Comparison of ENCODE assay signal across 22 mouse cellular contexts in genomic region chr14:99389306-99389705, GRCm38 (mm10).
A peak's percentile ranks its signal among the peaks of the same experiment; 100 is the strongest.
DNase-seq lines count a peak whose midpoint lies in the region; ATAC-seq and TF ChIP-seq lines count a peak whose summit lies in the region.
"Had no signal": no experiment of that assay in that cellular context is flagged by ENCODE, and none has a peak within 500 bp of the region (broad histone marks: within the 10 kb centered on the region; RNA-seq: fewer than 3 reads in every experiment).

No protein-coding gene starts in this region.

- ATAC-seq in stomach, postnatal 0 days (ENCODE audit: low FRiP score, low TSS enrichment): no peak
- ATAC-seq in intestine, embryonic 16.5 days: no peak
- ATAC-seq: forebrain, embryonic 13.5 days; forebrain, embryonic 15.5 days had no signal

- H3K4me2 ChIP-seq in stomach, postnatal 0 days (replicated peaks; ENCODE audit: low read depth): no peak overlapping the region
- H3K4me2 ChIP-seq in intestine, embryonic 16.5 days (ENCODE audit: low read depth, low read length): no peak overlapping the region
- H3K4me2 ChIP-seq: embryonic facial prominence, embryonic 12.5 days; embryonic facial prominence, embryonic 15.5 days; forebrain, embryonic 13.5 days; forebrain, embryonic 15.5 days had no signal

- no peak for TF ChIP-seq POLR2A in heart, adult 2 months (IDR thresholded peaks at IDR 0.05; ENCODE audit: insufficient read depth, low read depth, low read length)

- TF ChIP-seq CTCF in heart, adult 2 months (IDR thresholded peaks at IDR 0.05): no peak
- no peak for TF ChIP-seq CTCF in stomach, postnatal 0 days (IDR thresholded peaks at IDR 0.05; ENCODE audit: low read depth)

- no peak overlapping the region for H3K4me3 ChIP-seq in heart, adult 2 months
- no peak overlapping the region for H3K4me3 ChIP-seq in stomach, postnatal 0 days (ENCODE audit: low read depth, low read length)
- H3K4me3 ChIP-seq in intestine, embryonic 16.5 days (ENCODE audit: low read length): no peak overlapping the region
- H3K4me3 ChIP-seq: embryonic facial prominence, embryonic 12.5 days; embryonic facial prominence, embryonic 15.5 days; erythroblast, embryonic 14.5 days; forebrain, embryonic 13.5 days; forebrain, embryonic 15.5 days had no signal

- H3K27ac ChIP-seq in heart, adult 2 months: no peak overlapping the region
- H3K27ac ChIP-seq in stomach, postnatal 0 days (replicated peaks): 0 out of 2 replicates have a peak overlapping the region, but pooled peaks have one; percentile 30
- H3K27ac ChIP-seq in intestine, embryonic 16.5 days (ENCODE audit: low read length): no peak overlapping the region
- H3K27ac ChIP-seq: embryonic facial prominence, embryonic 12.5 days; embryonic facial prominence, embryonic 15.5 days; forebrain, embryonic 13.5 days; forebrain, embryonic 15.5 days had no signal

- no peak overlapping the region for H3K9ac ChIP-seq in heart, adult 2 months (ENCODE audit: low read depth, low read length)
- no peak overlapping the region for H3K9ac ChIP-seq in stomach, postnatal 0 days (ENCODE audit: low read length)
- no peak overlapping the region for H3K9ac ChIP-seq in intestine, embryonic 16.5 days (ENCODE audit: low read depth, low read length)
- H3K9ac ChIP-seq: embryonic facial prominence, embryonic 12.5 days; embryonic facial prominence, embryonic 15.5 days; forebrain, embryonic 13.5 days; forebrain, embryonic 15.5 days had no signal

- TF ChIP-seq EP300 in heart, adult 2 months (IDR thresholded peaks at IDR 0.05; ENCODE audit: insufficient read depth, low read depth, low read length): no peak
- peak; percentile 26 for TF ChIP-seq EP300 in stomach, postnatal 0 days (optimal IDR thresholded peaks at IDR 0.05)

- 89% methylated on average over 5 of the region's 5 CpGs for WGBS in heart, adult 2 months
- 43% methylated on average over 5 of the region's 5 CpGs for WGBS in stomach, postnatal 0 days
- 82% methylated on average over 5 of the region's 5 CpGs for WGBS in intestine, embryonic 16.5 days

- H3K79me2 ChIP-seq in heart, adult 2 months (replicated peaks; ENCODE audit: control insufficient read depth, insufficient read depth, low read length): no peaks in the 10 kb centered on the region

- H3K27me3 ChIP-seq in heart, adult 2 months (ENCODE audit: control insufficient read depth, insufficient read depth, low read length): no peaks in the 10 kb centered on the region
- no peaks in the 10 kb centered on the region for H3K27me3 ChIP-seq in stomach, postnatal 0 days (ENCODE audit: control insufficient read depth, insufficient read depth, low read length)
- H3K27me3 ChIP-seq in intestine, embryonic 16.5 days (replicated peaks; ENCODE audit: control insufficient read depth, insufficient read depth, low read length): no peaks in the 10 kb centered on the region
- H3K27me3 ChIP-seq: embryonic facial prominence, embryonic 12.5 days; embryonic facial prominence, embryonic 15.5 days; forebrain, embryonic 13.5 days; forebrain, embryonic 15.5 days had no signal

- peak; percentile 24 for DNase-seq in heart, adult 11 months
- no peak for DNase-seq in heart, adult 2 months
- peak; percentile 24 for DNase-seq in brain, adult 2 months (ENCODE audit: low read depth, low spot score)
- DNase-seq in fat pad, adult 2 months (ENCODE audit: extremely low read depth, low read depth, low spot score): peak; percentile 82
- no peak for DNase-seq in stomach, postnatal 0 days (ENCODE audit: low spot score)
- DNase-seq in urinary bladder, postnatal 36 days (ENCODE audit: low spot score in 2 of 2): no peak
- DNase-seq: adrenal gland, adult 8-10 months; adrenal gland, postnatal 14 days; adrenal gland, postnatal 36 days; cerebellum, adult 11 months; cerebellum, adult 18-20 months; cerebellum, adult 8-10 months; cerebellum, adult 9-11 months; cerebellum, postnatal 14 days; cerebellum, postnatal 36 days; embryo, embryonic 11 days had no signal

- no peaks in the 10 kb centered on the region for H3K4me1 ChIP-seq in heart, adult 2 months (ENCODE audit: control insufficient read depth, insufficient read depth, low read length)
- no peaks in the 10 kb centered on the region for H3K4me1 ChIP-seq in stomach, postnatal 0 days (replicated peaks; ENCODE audit: control insufficient read depth, insufficient read depth)
- H3K4me1 ChIP-seq in intestine, embryonic 16.5 days (ENCODE audit: control insufficient read depth, insufficient read depth, low read length): peaks cover 3% of the 10 kb centered on the region; the same call in 1 of the 2 replicates
- H3K4me1 ChIP-seq: embryonic facial prominence, embryonic 12.5 days; embryonic facial prominence, embryonic 15.5 days; forebrain, embryonic 13.5 days; forebrain, embryonic 15.5 days had no signal

- intact Hi-C loops in heart, adult 2 months (cut with DNase I): no loop called here

- H3K9me3 ChIP-seq in stomach, postnatal 0 days (ENCODE audit: control insufficient read depth, low read length): no peaks in the 10 kb centered on the region
- no peaks in the 10 kb centered on the region for H3K9me3 ChIP-seq in intestine, embryonic 16.5 days (ENCODE audit: control insufficient read depth, low read length)
- H3K9me3 ChIP-seq: embryonic facial prominence, embryonic 12.5 days; embryonic facial prominence, embryonic 15.5 days; forebrain, embryonic 13.5 days; forebrain, embryonic 15.5 days had no signal

- H3K36me3 ChIP-seq in heart, adult 2 months (ENCODE audit: control insufficient read depth, insufficient read depth, low read length): no peaks in the 10 kb centered on the region
- no peaks in the 10 kb centered on the region for H3K36me3 ChIP-seq in stomach, postnatal 0 days (ENCODE audit: control insufficient read depth, insufficient read depth, low read length)
- H3K36me3 ChIP-seq in intestine, embryonic 16.5 days (ENCODE audit: control insufficient read depth, insufficient read depth, low read length): no peaks in the 10 kb centered on the region
- H3K36me3 ChIP-seq: embryonic facial prominence, embryonic 12.5 days; embryonic facial prominence, embryonic 15.5 days; forebrain, embryonic 15.5 days had no signal

Comparison
In these comparisons a context has a peak if more than half of its experiments do, and no peak if none do; other contexts are left out.
1. DNase-seq: peak in heart, adult 11 months (single experiment), brain, adult 2 months (single experiment) and fat pad, adult 2 months (single experiment); none in heart, adult 2 months (0 of 2), stomach, postnatal 0 days (single experiment) and urinary bladder, postnatal 36 days (0 of 2).